14 mouse cellular contexts compared by ENCODE assay signal in genomic region chr1:25824626-25825025, GRCm38 (mm10). TPM values are rescaled to one million over a fixed set of nuclear protein-coding genes. Genes with fewer than 3 reads are reported as not detected.
A peak's percentile ranks its signal among the peaks of the same experiment; 100 is the strongest.
DNase-seq lines count a peak whose midpoint lies in the region; ATAC-seq and TF ChIP-seq lines count a peak whose summit lies in the region.
"Had no signal": no experiment of that assay in that cellular context is flagged by ENCODE, and none has a peak within 500 bp of the region (broad histone marks: within the 10 kb centered on the region; RNA-seq: fewer than 3 reads in every experiment).

No protein-coding gene starts in this region.

- peaks cover 22% of the 10 kb centered on the region; the same call in 1 of the 2 replicates for H3K4me1 ChIP-seq in neural tube, embryonic 14.5 days (ENCODE audit: control insufficient read depth, insufficient read depth, low read length)

- 29% methylated on average over 4 of the region's 4 CpGs for WGBS in neural tube, embryonic 14.5 days

- H3K4me2 ChIP-seq in neural tube, embryonic 14.5 days (ENCODE audit: low read depth, low read length), result peak overlapping the region; percentile 61

- no peak for TF ChIP-seq CTCF in layer of hippocampus, adult 2 months (conservative IDR thresholded peaks at IDR 0.05)

- ATAC-seq in neural tube, embryonic 14.5 days (ENCODE audit: low read depth), result no peak

- H3K9me3 ChIP-seq in neural tube, embryonic 14.5 days (ENCODE audit: control insufficient read depth, low read length), result no peaks in the 10 kb centered on the region

- H3K27ac ChIP-seq in layer of hippocampus, adult 2 months, result peak overlapping the region; percentile 92
- H3K27ac ChIP-seq in neural tube, embryonic 14.5 days (ENCODE audit: low read depth, low read length), result no peak overlapping the region
- H3K27ac ChIP-seq: liver, embryonic 14.5 days had no signal

- 0 out of 2 replicates have a peak overlapping the region, but pooled peaks have one; percentile 8 for H3K9ac ChIP-seq in neural tube, embryonic 14.5 days (replicated peaks; ENCODE audit: low read depth, low read length)
- H3K9ac ChIP-seq: liver, embryonic 14.5 days had no signal

- H3K27me3 ChIP-seq in neural tube, embryonic 14.5 days (ENCODE audit: control insufficient read depth, insufficient read depth, low read length), result no peaks in the 10 kb centered on the region

- no peaks in the 10 kb centered on the region for H3K36me3 ChIP-seq in neural tube, embryonic 14.5 days (ENCODE audit: control insufficient read depth, insufficient read depth, low read length)

- peak overlapping the region; percentile 46 for H3K4me3 ChIP-seq in layer of hippocampus, adult 2 months
- peak overlapping the region; percentile 21 for H3K4me3 ChIP-seq in neural tube, embryonic 14.5 days (ENCODE audit: low read depth, low read length)

- peak; percentile 22 to 66 for DNase-seq in layer of hippocampus, adult 2 months (ENCODE audit: low spot score in 2 of 2)
- DNase-seq in layer of hippocampus, adult 9-10 months (ENCODE audit: low spot score), result no peak
- peak; percentile 26 to 27 for DNase-seq in cerebellum, postnatal 25 days
- peak; percentile 19 to 65 for DNase-seq in layer of hippocampus, postnatal 14 days (ENCODE audit: low spot score in 2 of 2)
- no peak for DNase-seq in testis, postnatal 10 days (ENCODE audit: low spot score)
- DNase-seq in MN1 (ENCODE audit: low spot score), result no peak
- DNase-seq in B cell, adult 2 months, result no peak
- DNase-seq: adrenal gland, postnatal 10 days; embryo, embryonic 11 days; kidney, adult 2 months; thymus, postnatal 4 days had no signal

RNA-seq across cellular contexts. Expression of gene Adgrb3, which starts 4.9 kb away (rescaled TPM):
- total RNA-seq in layer of hippocampus, adult 2 months (2021), result 100 to 1,000 TPM; 111 to 118 TPM
- total RNA-seq in layer of hippocampus, postnatal 14 days (2021), result 100 to 1,000 TPM; 108 to 120 TPM
- polyA plus RNA-seq in neural tube, embryonic 14.5 days (2014; fragmentation: Nextera tagmentation; extraction: Ambion mirVana), result 63.3 and 71.2 TPM in 2 replicates
- polyA plus RNA-seq: gonadal fat pad, adult 2 months had no signal

Comparison
In these comparisons a context has a peak if more than half of its experiments do, and no peak if none do; other contexts are left out.
1. DNase-seq: peak in layer of hippocampus, adult 2 months (2 of 2), cerebellum, postnatal 25 days (2 of 2) and layer of hippocampus, postnatal 14 days (2 of 2); none in layer of hippocampus, adult 9-10 months (single experiment), testis, postnatal 10 days (single experiment), MN1 (single experiment) and B cell, adult 2 months (0 of 2).